Mouse (Mus musculus): ENCODE measurements around the gene B3gat1.

DNA sequence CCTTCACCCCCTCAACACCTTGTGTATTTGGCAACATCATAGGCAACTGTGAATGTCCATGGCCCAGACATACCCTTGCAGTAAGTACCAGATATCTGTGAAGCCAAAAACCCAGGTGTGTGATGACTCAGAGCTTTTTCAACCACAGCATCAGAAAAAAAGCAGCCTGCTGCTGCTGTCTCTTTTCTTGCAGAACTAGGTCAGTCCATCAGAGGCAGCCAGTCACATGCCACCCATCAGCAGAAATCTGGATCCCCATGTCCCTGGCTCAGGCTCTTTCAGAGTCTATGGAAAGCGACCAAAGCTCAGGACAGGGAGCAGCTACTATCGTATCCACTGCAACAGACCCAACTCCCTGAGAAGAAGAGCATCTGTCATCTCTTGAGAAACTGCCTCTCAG, 33.2 kb upstream of the B3gat1 start:
- TF ChIP-seq POLR2A (IDR thresholded peaks at IDR 0.05; ENCODE audit: insufficient read length, low read depth) (no peak), E2F4 (IDR thresholded peaks at IDR 0.05; ENCODE audit: insufficient read depth) (no peak), MYOD1 (IDR thresholded peaks at IDR 0.05; ENCODE audit: control insufficient read depth in 1 of 3, insufficient read length in 2 of 3, low read depth in 2 of 3) (no peak), TCF12 (IDR thresholded peaks at IDR 0.05; ENCODE audit: insufficient read depth, poor library complexity, severe bottlenecking) (no peak), MAX (IDR thresholded peaks at IDR 0.05; ENCODE audit: low read depth) (no peak)

Measured in myocyte (in vitro differentiated cells).